Mouse (Mus musculus): ENCODE data around the gene Iba57. TPM values are rescaled to one million over a fixed set of nuclear protein-coding genes. Genes with fewer than 3 reads are reported as not detected.

The Iba57 gene
- polyA plus RNA-seq, 1 experiment from 2014 or later: 3.1 TPM

- peaks cover 13% of the 10 kb centered on the region for H3K4me1 ChIP-seq (ENCODE audit: control insufficient read depth, insufficient read depth, low read length)
- DNase-seq (ENCODE audit: low spot score) (no peak), ATAC-seq (ENCODE audit: low read depth) (peak; percentile 4; the same call in 1 of the 2 replicates)
- H3K9me3 ChIP-seq (ENCODE audit: control insufficient read depth, low read length): no peaks in the 10 kb centered on the region
- peak overlapping the region; percentile 99 for H3K27ac ChIP-seq (replicated peaks; ENCODE audit: low read depth, low read length)
- H3K9ac ChIP-seq (ENCODE audit: low read depth, low read length): peak overlapping the region; percentile 95
- H3K36me3 ChIP-seq (ENCODE audit: control insufficient read depth, insufficient read depth, low read length): peaks cover 8% of the 10 kb centered on the region; the same call in 1 of the 2 replicates
- H3K4me3 ChIP-seq (ENCODE audit: low read depth, low read length): peak overlapping the region; percentile 74
- no peaks in the 10 kb centered on the region for H3K27me3 ChIP-seq (replicated peaks; ENCODE audit: control insufficient read depth, insufficient read depth, low read length)
- WGBS: 64% methylated on average over 9 of the region's 9 CpGs
- H3K4me2 ChIP-seq (ENCODE audit: low read depth, low read length): peak overlapping the region; percentile 65
Measured at GRCm38 (mm10) chr11:59162443-59163254, 890 bp downstream of the Iba57 start.

DNA sequence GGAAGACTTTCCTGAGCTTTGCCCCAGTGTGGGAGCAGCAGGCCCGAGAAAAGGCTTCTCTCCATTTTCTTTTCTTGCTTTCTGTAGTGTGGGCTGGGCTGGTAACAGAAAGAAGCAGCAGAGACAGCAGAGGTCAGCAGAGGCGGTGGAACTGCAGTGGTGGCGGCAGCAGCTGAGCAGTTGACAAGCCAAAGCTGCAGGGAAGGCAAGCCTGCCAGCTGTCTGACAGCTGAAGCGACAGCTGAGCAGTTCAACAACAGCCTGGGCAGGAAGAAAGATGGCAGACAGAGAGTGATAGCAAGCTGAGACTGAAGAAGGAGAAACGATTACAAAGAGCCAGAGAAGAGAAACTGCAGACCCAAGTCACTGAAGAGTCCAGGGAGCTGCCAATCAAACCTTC lies 2.1 kb downstream of the Iba57 start:
- peak; percentile 70 for DNase-seq (ENCODE audit: low spot score)
- no peak overlapping the region for H3K4me2 ChIP-seq (ENCODE audit: low read depth, low read length)
- H3K27ac ChIP-seq (replicated peaks; ENCODE audit: low read depth, low read length): no peak overlapping the region

GRCm38 (mm10) chr11:59159558-59159957 lies 4.0 kb downstream of the Iba57 start:
- Histone ChIP-seq H3K4me1 (ENCODE audit: control insufficient read depth, insufficient read depth, low read length) (peaks cover 13% of the 10 kb centered on the region), H3K27me3 (replicated peaks; ENCODE audit: control insufficient read depth, insufficient read depth, low read length) (no peaks in the 10 kb centered on the region), H3K36me3 (ENCODE audit: control insufficient read depth, insufficient read depth, low read length) (peaks cover 26% of the 10 kb centered on the region; the same call in 1 of the 2 replicates), H3K9me3 (ENCODE audit: control insufficient read depth, low read length) (no peaks in the 10 kb centered on the region), H3K9ac (ENCODE audit: low read depth, low read length) (no peak overlapping the region), H3K27ac (replicated peaks; ENCODE audit: low read depth, low read length) (no peak overlapping the region), H3K4me2 (ENCODE audit: low read depth, low read length) (no peak overlapping the region), H3K4me3 (ENCODE audit: low read depth, low read length) (no peak overlapping the region)
- WGBS: 91% methylated on average over 4 of the region's 4 CpGs
- ATAC-seq (ENCODE audit: low read depth) (no peak), DNase-seq (ENCODE audit: low spot score) (no peak)

More for the DNA sequence above, 2.1 kb downstream of the Iba57 start:
- peaks cover 13% of the 10 kb centered on the region for H3K4me1 ChIP-seq (ENCODE audit: control insufficient read depth, insufficient read depth, low read length)
- H3K9ac ChIP-seq (ENCODE audit: low read depth, low read length): no peak overlapping the region
- ATAC-seq (ENCODE audit: low read depth): no peak
- WGBS: 74% methylated on average over 5 of the region's 5 CpGs
- no peaks in the 10 kb centered on the region for H3K9me3 ChIP-seq (ENCODE audit: control insufficient read depth, low read length)
- H3K36me3 ChIP-seq (ENCODE audit: control insufficient read depth, insufficient read depth, low read length): peaks cover 16% of the 10 kb centered on the region; the same call in 1 of the 2 replicates
- H3K27me3 ChIP-seq (replicated peaks; ENCODE audit: control insufficient read depth, insufficient read depth, low read length): no peaks in the 10 kb centered on the region
- H3K4me3 ChIP-seq (ENCODE audit: low read depth, low read length): no peak overlapping the region

DNA sequence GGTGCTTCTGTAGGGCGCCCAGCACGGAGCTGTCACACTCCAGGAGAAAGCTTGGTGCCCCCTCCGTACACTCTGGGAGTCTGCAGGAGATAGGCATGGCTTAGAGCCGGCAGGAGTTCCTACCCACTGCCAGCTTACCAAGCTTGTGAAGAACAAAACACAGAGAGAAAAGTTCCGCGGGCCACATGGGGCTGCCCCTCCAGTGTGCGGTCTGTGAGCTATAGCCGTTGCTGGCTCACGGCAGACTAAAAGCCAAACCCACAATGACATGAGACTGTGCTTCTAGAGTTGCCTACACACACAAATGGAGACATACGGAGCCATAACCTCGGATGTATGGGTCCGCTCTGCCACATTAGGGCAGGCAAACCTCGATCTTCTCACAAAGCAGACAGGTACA lies 4.4 kb downstream of the Iba57 start:
- Histone ChIP-seq H3K27me3 (replicated peaks; ENCODE audit: control insufficient read depth, insufficient read depth, low read length) (no peaks in the 10 kb centered on the region), H3K4me2 (ENCODE audit: low read depth, low read length) (no peak overlapping the region), H3K4me3 (ENCODE audit: low read depth, low read length) (no peak overlapping the region), H3K9ac (ENCODE audit: low read depth, low read length) (no peak overlapping the region), H3K9me3 (ENCODE audit: control insufficient read depth, low read length) (no peaks in the 10 kb centered on the region), H3K27ac (replicated peaks; ENCODE audit: low read depth, low read length) (no peak overlapping the region), H3K4me1 (ENCODE audit: control insufficient read depth, insufficient read depth, low read length) (peaks cover 11% of the 10 kb centered on the region), H3K36me3 (ENCODE audit: control insufficient read depth, insufficient read depth, low read length) (peaks cover 26% of the 10 kb centered on the region; the same call in 1 of the 2 replicates)
- no peak for DNase-seq (ENCODE audit: low spot score)
- 92% methylated on average over 13 of the region's 13 CpGs for WGBS
- no peak for ATAC-seq (ENCODE audit: low read depth)

DNA sequence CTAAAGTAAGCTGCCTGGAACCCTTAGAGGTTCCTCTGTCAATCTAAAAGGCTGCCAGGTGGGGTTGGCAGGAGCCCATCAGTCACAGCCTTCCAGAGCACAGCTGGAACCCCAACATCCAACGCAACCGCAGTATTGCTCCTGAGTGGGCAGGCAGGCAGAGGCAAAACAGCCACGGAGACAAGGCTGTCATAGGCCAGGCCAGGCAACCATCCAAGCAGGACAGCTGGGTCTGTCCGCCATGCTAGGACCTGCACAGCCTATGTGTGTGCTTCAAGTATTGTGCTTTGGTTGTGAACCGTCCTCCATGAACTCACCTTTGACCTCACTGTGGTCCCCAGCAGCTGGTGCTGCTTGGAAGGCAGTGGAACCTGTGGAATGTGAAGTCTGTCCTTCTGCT lies 7.6 kb downstream of the Iba57 start:
- H3K36me3 ChIP-seq (ENCODE audit: control insufficient read depth, insufficient read depth, low read length): peaks cover 26% of the 10 kb centered on the region; the same call in 1 of the 2 replicates

DNA sequence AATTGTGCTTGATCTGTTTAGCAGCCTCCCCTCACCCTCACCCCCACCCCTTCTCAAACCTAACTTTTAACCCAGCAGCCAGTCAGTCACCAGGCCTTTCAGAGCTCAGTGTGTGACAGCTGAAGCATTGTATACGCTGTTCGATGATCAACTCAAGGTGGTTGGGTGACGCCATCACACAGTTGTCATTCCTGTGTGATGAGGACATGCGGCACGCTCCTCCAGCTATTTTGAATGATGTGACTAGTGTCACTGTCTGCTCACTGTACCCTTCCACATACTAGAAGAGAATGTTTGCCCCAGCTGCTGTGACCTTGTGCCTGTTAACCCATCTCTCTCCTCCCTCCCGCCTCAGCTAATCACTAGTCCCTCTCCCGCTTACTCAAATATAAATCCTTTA lies 9.3 kb downstream of the Iba57 start:
- Histone ChIP-seq H3K27me3 (replicated peaks; ENCODE audit: control insufficient read depth, insufficient read depth, low read length) (no peaks in the 10 kb centered on the region), H3K4me1 (ENCODE audit: control insufficient read depth, insufficient read depth, low read length) (no peaks in the 10 kb centered on the region), H3K9ac (ENCODE audit: low read depth, low read length) (no peak overlapping the region), H3K4me2 (ENCODE audit: low read depth, low read length) (no peak overlapping the region), H3K9me3 (ENCODE audit: control insufficient read depth, low read length) (no peaks in the 10 kb centered on the region), H3K27ac (replicated peaks; ENCODE audit: low read depth, low read length) (no peak overlapping the region), H3K36me3 (ENCODE audit: control insufficient read depth, insufficient read depth, low read length) (peaks cover 26% of the 10 kb centered on the region; the same call in 1 of the 2 replicates), H3K4me3 (ENCODE audit: low read depth, low read length) (no peak overlapping the region)
- DNase-seq (ENCODE audit: low spot score): peak; percentile 11
- peak; percentile 50 for ATAC-seq (ENCODE audit: low read depth)
- 83% methylated on average over 7 of the region's 7 CpGs for WGBS

More for the DNA sequence above, 7.6 kb downstream of the Iba57 start:
- Histone ChIP-seq H3K9me3 (ENCODE audit: control insufficient read depth, low read length) (no peaks in the 10 kb centered on the region), H3K27ac (replicated peaks; ENCODE audit: low read depth, low read length) (no peak overlapping the region), H3K9ac (ENCODE audit: low read depth, low read length) (no peak overlapping the region), H3K4me1 (ENCODE audit: control insufficient read depth, insufficient read depth, low read length) (no peaks in the 10 kb centered on the region), H3K4me2 (ENCODE audit: low read depth, low read length) (no peak overlapping the region), H3K4me3 (ENCODE audit: low read depth, low read length) (no peak overlapping the region), H3K27me3 (replicated peaks; ENCODE audit: control insufficient read depth, insufficient read depth, low read length) (no peaks in the 10 kb centered on the region)
- no peak for ATAC-seq (ENCODE audit: low read depth)
- DNase-seq (ENCODE audit: low spot score): no peak
- WGBS: 87% methylated on average over 5 of the region's 5 CpGs

DNA sequence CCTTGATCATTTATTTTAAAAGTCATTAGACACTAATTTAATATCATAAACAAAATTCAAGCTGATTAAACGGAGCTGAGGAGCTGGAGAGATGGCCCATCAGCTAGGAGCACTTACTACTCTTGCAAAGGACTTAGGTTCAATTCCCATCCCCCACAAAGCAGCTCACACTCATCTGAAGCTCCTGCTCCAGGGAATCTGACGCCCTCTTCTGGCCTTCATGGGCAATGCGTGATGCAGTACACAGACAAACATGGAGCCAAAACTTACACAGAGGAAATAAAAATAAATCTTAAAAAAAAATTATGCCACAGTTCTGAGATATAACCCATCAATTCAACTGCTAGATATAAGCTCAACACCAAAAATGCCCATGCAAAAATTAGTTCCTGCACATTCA lies 11.8 kb downstream of the Iba57 start:
- 0 out of 2 replicates have a peak, but pooled peaks cover 11% of the 10 kb centered on the region for H3K36me3 ChIP-seq (ENCODE audit: control insufficient read depth, insufficient read depth, low read length)
- WGBS: 31% methylated on average over 3 of the region's 3 CpGs
- H3K4me2 ChIP-seq (ENCODE audit: low read depth, low read length): no peak overlapping the region
- H3K27me3 ChIP-seq (replicated peaks; ENCODE audit: control insufficient read depth, insufficient read depth, low read length): no peaks in the 10 kb centered on the region
- H3K4me1 ChIP-seq (ENCODE audit: control insufficient read depth, insufficient read depth, low read length): no peaks in the 10 kb centered on the region
- H3K4me3 ChIP-seq (ENCODE audit: low read depth, low read length): no peak overlapping the region
- ATAC-seq (ENCODE audit: low read depth) (no peak), DNase-seq (ENCODE audit: low spot score) (no peak)
- no peak overlapping the region for H3K9ac ChIP-seq (ENCODE audit: low read depth, low read length)
- no peaks in the 10 kb centered on the region for H3K9me3 ChIP-seq (ENCODE audit: control insufficient read depth, low read length)
- H3K27ac ChIP-seq (replicated peaks; ENCODE audit: low read depth, low read length): no peak overlapping the region

- H3K9ac ChIP-seq (ENCODE audit: low read depth, low read length): no peak overlapping the region
Measured at GRCm38 (mm10) chr11:59149302-59149701, 14.2 kb downstream of the Iba57 start.

DNA sequence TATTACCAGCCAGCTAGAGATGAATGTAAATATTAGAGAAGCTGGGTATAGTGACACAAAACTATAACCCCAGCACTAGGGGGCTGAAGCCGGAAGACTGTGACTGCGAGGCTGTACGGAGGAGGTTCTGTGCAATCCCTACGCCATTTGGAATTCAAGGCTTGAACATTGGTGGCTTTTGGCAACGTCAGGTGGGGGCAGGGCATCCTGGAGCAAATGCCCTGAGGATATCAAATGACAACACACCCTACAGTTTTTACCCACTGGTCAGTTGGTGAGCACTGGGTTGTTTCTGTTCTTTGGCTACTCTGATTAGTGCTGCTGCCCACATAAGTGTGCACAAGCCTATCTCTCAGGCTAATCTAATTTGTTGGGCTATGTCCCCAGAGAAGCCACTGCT lies 20.6 kb downstream of the Iba57 start:
- Histone ChIP-seq H3K27ac (replicated peaks; ENCODE audit: low read depth, low read length) (no peak overlapping the region), H3K4me2 (ENCODE audit: low read depth, low read length) (no peak overlapping the region), H3K9ac (ENCODE audit: low read depth, low read length) (no peak overlapping the region), H3K4me3 (ENCODE audit: low read depth, low read length) (no peak overlapping the region), H3K4me1 (ENCODE audit: control insufficient read depth, insufficient read depth, low read length) (no peaks in the 10 kb centered on the region), H3K27me3 (replicated peaks; ENCODE audit: control insufficient read depth, insufficient read depth, low read length) (peaks cover 2% of the 10 kb centered on the region; the same call in 1 of the 2 replicates), H3K9me3 (ENCODE audit: control insufficient read depth, low read length) (no peaks in the 10 kb centered on the region), H3K36me3 (ENCODE audit: control insufficient read depth, insufficient read depth, low read length) (no peaks in the 10 kb centered on the region)
- ATAC-seq (ENCODE audit: low read depth) (no peak), DNase-seq (ENCODE audit: low spot score) (no peak)
- WGBS: 62% methylated on average over 5 of the region's 5 CpGs

More at GRCm38 (mm10) chr11:59149302-59149701, 14.2 kb downstream of the Iba57 start:
- Histone ChIP-seq H3K4me3 (ENCODE audit: low read depth, low read length) (no peak overlapping the region), H3K9me3 (ENCODE audit: control insufficient read depth, low read length) (no peaks in the 10 kb centered on the region), H3K27ac (replicated peaks; ENCODE audit: low read depth, low read length) (no peak overlapping the region), H3K4me1 (ENCODE audit: control insufficient read depth, insufficient read depth, low read length) (no peaks in the 10 kb centered on the region), H3K4me2 (ENCODE audit: low read depth, low read length) (no peak overlapping the region), H3K36me3 (ENCODE audit: control insufficient read depth, insufficient read depth, low read length) (no peaks in the 10 kb centered on the region), H3K27me3 (replicated peaks; ENCODE audit: control insufficient read depth, insufficient read depth, low read length) (no peaks in the 10 kb centered on the region)
- ATAC-seq (ENCODE audit: low read depth): no peak
- no peak for DNase-seq (ENCODE audit: low spot score)
- 70% methylated on average over 3 of the region's 3 CpGs for WGBS
